Mouse (Mus musculus) C2C12 (cell line): ENCODE data around the gene Cobl.

ENCODE experiments used
- CTCF ChIP-seq: IDR thresholded peaks from one replicate; pipeline ENCODE4 v1.5.1; 2011; ENCODE audit not compliant: control insufficient read depth, insufficient read depth, insufficient read length
- MAX ChIP-seq: IDR thresholded peaks from one replicate; pipeline ENCODE4 v1.6.1; 2011; ENCODE audit warnings: mild to moderate bottlenecking, control low read depth
- MYOG ChIP-seq: IDR thresholded peaks from one replicate; pipeline ENCODE4 v1.6.1; 2011; ENCODE audit not compliant: control insufficient read depth, insufficient read length; ENCODE audit errors: extremely low read depth
- USF1 ChIP-seq: IDR thresholded peaks from one replicate; pipeline ENCODE4 v1.6.1; 2011; ENCODE audit warnings: low read depth, mild to moderate bottlenecking, control low read depth, moderate library complexity

- TF ChIP-seq CTCF (no peak), USF1 (no peak), MYOG (no peak), MAX (no peak)
These were observed 55.3 kb downstream of the Cobl start for GRCm38 (mm10) chr11:12409463-12409862.
